Mouse (Mus musculus) retina, postnatal 1 day (tissue): ENCODE results near the gene Mgp.

Source experiments
- DNase-seq: peaks from one replicate; pipeline ENCODE4 v3.0.0-alpha.2; 2012

The Mgp gene

GRCm38 (mm10) chr6:136875670-136876069 lies at the start of gene Mgp:
Gene Mgp, minus strand, starts transcription at chr6:136875823.
- DNase-seq, result no peak

GRCm38 (mm10) chr6:136925049-136925448 lies 49.4 kb upstream of the Mgp start:
- no peak for DNase-seq

- DNase-seq, result no peak
Measured at GRCm38 (mm10) chr6:136923532-136923931, 47.9 kb upstream of the Mgp start, which contains the start of gene Pde6h. Gene Pde6h, plus strand, starts transcription at chr6:136923832.

GRCm38 (mm10) chr6:136922871-136923270 lies 47.2 kb upstream of the Mgp start:
- DNase-seq, result no peak

- DNase-seq, result no peak
Measured at GRCm38 (mm10) chr6:136922080-136922479, 46.5 kb upstream of the Mgp start, which contains the start of gene Erp27. Gene Erp27, minus strand, starts transcription at chr6:136922180.

GRCm38 (mm10) chr6:136921601-136922000 lies 46.0 kb upstream of the Mgp start:
- no peak for DNase-seq

- DNase-seq, result peak; percentile 79
Measured at GRCm38 (mm10) chr6:136920320-136921257, 45.0 kb upstream of the Mgp start.

GRCm38 (mm10) chr6:136917885-136918284 lies 42.3 kb upstream of the Mgp start:
- DNase-seq, result no peak

GRCm38 (mm10) chr6:136915721-136916395 lies 40.2 kb upstream of the Mgp start:
- no peak for DNase-seq

GRCm38 (mm10) chr6:136914234-136914633 lies 38.6 kb upstream of the Mgp start:
- DNase-seq, result no peak

GRCm38 (mm10) chr6:136913384-136914126 lies 37.9 kb upstream of the Mgp start:
- peak; percentile 61 for DNase-seq

- no peak for DNase-seq
Measured at GRCm38 (mm10) chr6:136912751-136913265, 37.2 kb upstream of the Mgp start.

- DNase-seq, result no peak
Measured at GRCm38 (mm10) chr6:136910247-136910890, 34.7 kb upstream of the Mgp start.

GRCm38 (mm10) chr6:136906937-136907293 lies 31.3 kb upstream of the Mgp start:
- DNase-seq, result no peak

GRCm38 (mm10) chr6:136906283-136906936 lies 30.8 kb upstream of the Mgp start:
- DNase-seq, result no peak

GRCm38 (mm10) chr6:136903885-136904470 lies 28.4 kb upstream of the Mgp start:
- DNase-seq, result no peak

- DNase-seq, result no peak
Measured at GRCm38 (mm10) chr6:136902527-136902926, 26.9 kb upstream of the Mgp start.

- DNase-seq, result no peak
Measured at GRCm38 (mm10) chr6:136901010-136901409, 25.4 kb upstream of the Mgp start.

- no peak for DNase-seq
Measured at GRCm38 (mm10) chr6:136900369-136901009, 24.9 kb upstream of the Mgp start.

- no peak for DNase-seq
Measured at GRCm38 (mm10) chr6:136898954-136899353, 23.3 kb upstream of the Mgp start.

- DNase-seq, result no peak
Measured at GRCm38 (mm10) chr6:136898222-136898621, 22.6 kb upstream of the Mgp start.
